Mouse (Mus musculus) left cerebral cortex, adult 11 months (tissue): Measurements from ENCODE around the gene Borcs6.
A peak's percentile ranks its signal among the peaks of the same experiment; 100 is the strongest.
"Not testable (repeated sequence)": the region's sequence is repeated elsewhere in the genome, so short reads cannot be mapped to it uniquely, and the experiment has no call there.

Experiments used
- DNase-seq: peaks from one replicate; pipeline ENCODE4 v3.0.0; 2022; ENCODE audit warnings: low spot score

The Borcs6 gene

GRCm38 (mm10) chr11:69059357-69059974, at the start of gene Borcs6:
Gene Borcs6, plus strand, starts transcription at chr11:69059717.
- peak; percentile 97 for DNase-seq

GRCm38 (mm10) chr11:69010400-69011323, 48.9 kb upstream of the Borcs6 start:
- no peak for DNase-seq

GRCm38 (mm10) chr11:69011445-69011844, 48.1 kb upstream of the Borcs6 start:
- not testable (repeated sequence) for DNase-seq

GRCm38 (mm10) chr11:69012071-69012601, 47.4 kb upstream of the Borcs6 start:
- DNase-seq = peak; percentile 84

GRCm38 (mm10) chr11:69015644-69016441, 43.7 kb upstream of the Borcs6 start, which contains the start of gene Ctc1:
Gene Ctc1, plus strand, starts transcription at chr11:69015911.
- DNase-seq = peak; percentile 84

- no peak for DNase-seq
These were observed 42.8 kb upstream of the Borcs6 start for GRCm38 (mm10) chr11:69016755-69017154.

GRCm38 (mm10) chr11:69020691-69021090, 38.8 kb upstream of the Borcs6 start:
- no peak for DNase-seq

GRCm38 (mm10) chr11:69026562-69026961, 33.0 kb upstream of the Borcs6 start:
- DNase-seq = no peak

- no peak for DNase-seq
These were observed 30.7 kb upstream of the Borcs6 start for GRCm38 (mm10) chr11:69028805-69029204.

- no peak for DNase-seq
These were observed 26.0 kb upstream of the Borcs6 start for GRCm38 (mm10) chr11:69033552-69033951.

- DNase-seq = no peak
These were observed 24.9 kb upstream of the Borcs6 start for GRCm38 (mm10) chr11:69034585-69034984.

- no peak for DNase-seq
These were observed 24.1 kb upstream of the Borcs6 start for GRCm38 (mm10) chr11:69035411-69035810.

GRCm38 (mm10) chr11:69035849-69036248, 23.7 kb upstream of the Borcs6 start:
- peak; percentile 88 for DNase-seq

- peak; percentile 84 for DNase-seq
These were observed 22.9 kb upstream of the Borcs6 start for GRCm38 (mm10) chr11:69036486-69037230.

GRCm38 (mm10) chr11:69037231-69038061, 22.1 kb upstream of the Borcs6 start:
- DNase-seq = peak; percentile 68

GRCm38 (mm10) chr11:69038173-69038572, 21.3 kb upstream of the Borcs6 start:
- no peak for DNase-seq

GRCm38 (mm10) chr11:69045531-69046394, 13.8 kb upstream of the Borcs6 start, which contains the start of gene Aurkb:
Gene Aurkb, plus strand, starts transcription at chr11:69045647.
- DNase-seq = no peak

- DNase-seq = no peak
These were observed 13.1 kb upstream of the Borcs6 start for GRCm38 (mm10) chr11:69046395-69046774.

- no peak for DNase-seq
These were observed 11.9 kb upstream of the Borcs6 start for GRCm38 (mm10) chr11:69047592-69047991.
